Mouse (Mus musculus): ENCODE measurements around the gene Stap2. TPM values are rescaled to one million over a fixed set of nuclear protein-coding genes. Genes with fewer than 3 reads are reported as not detected.

Stap2 gene
- polyA plus RNA-seq, 1 experiment from 2014 or later: 25.4 TPM

DNA sequence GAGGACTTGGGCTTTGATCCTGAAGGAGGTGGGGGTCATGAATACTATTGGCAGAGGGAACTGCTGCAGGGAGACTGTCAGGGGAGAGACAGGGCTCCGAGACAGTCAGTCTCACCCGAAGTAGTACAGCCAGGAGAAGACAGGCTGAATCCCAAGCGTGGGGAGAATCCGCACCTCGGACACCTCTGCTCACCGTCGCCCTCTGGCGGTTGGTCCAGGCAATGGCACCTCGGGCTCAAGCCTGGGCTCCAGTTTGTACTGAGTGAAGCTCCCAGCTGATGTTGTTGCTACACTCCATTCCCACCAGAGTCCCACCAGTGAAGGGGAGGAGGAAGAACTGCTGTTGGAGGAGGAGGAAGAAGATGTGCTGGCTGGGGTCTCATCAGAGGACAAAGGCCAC, 5.3 kb upstream of the Stap2 start:
- Histone ChIP-seq H3K4me3 (ENCODE audit: low read length) (peak overlapping the region; percentile 84; the same call in 1 of the 2 replicates), H3K9ac (ENCODE audit: low read length) (peak overlapping the region; percentile 82; the same call in 1 of the 2 replicates)

DNA sequence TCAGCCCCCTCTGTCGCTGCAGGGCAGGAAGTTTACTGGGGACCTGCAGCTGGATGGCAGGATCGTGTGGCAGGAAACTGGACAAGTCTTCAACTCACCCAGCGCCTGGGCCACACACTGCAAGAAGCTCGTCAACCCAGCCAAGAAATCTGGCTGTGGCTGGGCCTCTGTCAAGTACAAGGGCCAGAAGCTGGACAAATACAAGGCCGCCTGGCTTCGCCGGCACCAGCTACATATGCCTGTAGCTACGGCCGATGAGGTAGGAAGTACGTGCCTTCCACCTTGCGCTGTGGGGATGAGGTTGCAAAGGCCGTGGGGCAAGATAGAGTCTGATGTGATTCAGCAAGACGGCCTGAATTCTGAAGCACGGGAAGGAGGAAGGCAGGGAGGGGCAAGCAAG, 4.9 kb upstream of the Stap2 start:
- WGBS: 49% methylated on average over 14 of the region's 14 CpGs
- Histone ChIP-seq H3K9ac (ENCODE audit: low read length) (peak overlapping the region; percentile 82), H3K27me3 (ENCODE audit: control insufficient read depth, insufficient read depth, low read depth, low read length) (no peaks in the 10 kb centered on the region)

More for the DNA sequence above, 5.3 kb upstream of the Stap2 start:
- H3K9me3 ChIP-seq (ENCODE audit: control insufficient read depth, low read length): peaks cover 2% of the 10 kb centered on the region; the same call in 1 of the 2 replicates
- H3K27ac ChIP-seq (ENCODE audit: low read length): no peak overlapping the region
- no peaks in the 10 kb centered on the region for H3K27me3 ChIP-seq (ENCODE audit: control insufficient read depth, insufficient read depth, low read depth, low read length)
- 15% methylated on average over 9 of the region's 9 CpGs for WGBS
- peaks cover 30% of the 10 kb centered on the region for H3K36me3 ChIP-seq (ENCODE audit: control insufficient read depth, insufficient read depth, low read length)
- peaks cover 16% of the 10 kb centered on the region for H3K4me1 ChIP-seq (replicated peaks; ENCODE audit: control insufficient read depth, insufficient read depth, low read length)
- peak overlapping the region; percentile 99 for H3K4me2 ChIP-seq (ENCODE audit: low read depth, low read length)
- ATAC-seq (ENCODE audit: low read depth): no peak

DNA sequence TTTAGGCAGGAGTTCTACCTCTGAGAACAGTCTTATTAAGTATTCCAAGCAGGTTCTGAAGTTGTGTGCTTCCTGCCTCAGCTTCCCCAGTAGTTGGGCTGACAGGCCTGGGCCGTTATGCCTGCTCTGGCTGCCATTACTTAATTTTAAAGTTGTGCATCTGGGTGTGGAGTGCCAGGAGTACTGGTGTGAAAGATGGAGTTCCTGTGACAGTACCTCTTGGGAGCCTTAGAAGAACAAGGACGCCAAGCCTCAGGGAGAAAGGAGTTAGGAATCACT, 4.5 kb upstream of the Stap2 start:
- no peak overlapping the region for H3K27ac ChIP-seq (ENCODE audit: low read length)
- peaks cover 2% of the 10 kb centered on the region; the same call in 1 of the 2 replicates for H3K9me3 ChIP-seq (ENCODE audit: control insufficient read depth, low read length)
- peaks cover 23% of the 10 kb centered on the region for H3K36me3 ChIP-seq (ENCODE audit: control insufficient read depth, insufficient read depth, low read length)
- H3K4me2 ChIP-seq (ENCODE audit: low read depth, low read length): peak overlapping the region; percentile 99
- H3K4me3 ChIP-seq (ENCODE audit: low read length): peak overlapping the region; percentile 84
- H3K4me1 ChIP-seq (replicated peaks; ENCODE audit: control insufficient read depth, insufficient read depth, low read length): peaks cover 16% of the 10 kb centered on the region
- no peak for ATAC-seq (ENCODE audit: low read depth)
- H3K27me3 ChIP-seq (ENCODE audit: control insufficient read depth, insufficient read depth, low read depth, low read length): no peaks in the 10 kb centered on the region
- 17% methylated on average over 2 of the region's 2 CpGs for WGBS
- peak overlapping the region; percentile 82 for H3K9ac ChIP-seq (ENCODE audit: low read length)

More for the DNA sequence above, 4.9 kb upstream of the Stap2 start:
- Histone ChIP-seq H3K4me3 (ENCODE audit: low read length) (peak overlapping the region; percentile 84), H3K27ac (ENCODE audit: low read length) (no peak overlapping the region), H3K36me3 (ENCODE audit: control insufficient read depth, insufficient read depth, low read length) (peaks cover 26% of the 10 kb centered on the region), H3K4me1 (replicated peaks; ENCODE audit: control insufficient read depth, insufficient read depth, low read length) (peaks cover 16% of the 10 kb centered on the region), H3K9me3 (ENCODE audit: control insufficient read depth, low read length) (peaks cover 2% of the 10 kb centered on the region; the same call in 1 of the 2 replicates), H3K4me2 (ENCODE audit: low read depth, low read length) (peak overlapping the region; percentile 99)
- no peak for ATAC-seq (ENCODE audit: low read depth)

DNA sequence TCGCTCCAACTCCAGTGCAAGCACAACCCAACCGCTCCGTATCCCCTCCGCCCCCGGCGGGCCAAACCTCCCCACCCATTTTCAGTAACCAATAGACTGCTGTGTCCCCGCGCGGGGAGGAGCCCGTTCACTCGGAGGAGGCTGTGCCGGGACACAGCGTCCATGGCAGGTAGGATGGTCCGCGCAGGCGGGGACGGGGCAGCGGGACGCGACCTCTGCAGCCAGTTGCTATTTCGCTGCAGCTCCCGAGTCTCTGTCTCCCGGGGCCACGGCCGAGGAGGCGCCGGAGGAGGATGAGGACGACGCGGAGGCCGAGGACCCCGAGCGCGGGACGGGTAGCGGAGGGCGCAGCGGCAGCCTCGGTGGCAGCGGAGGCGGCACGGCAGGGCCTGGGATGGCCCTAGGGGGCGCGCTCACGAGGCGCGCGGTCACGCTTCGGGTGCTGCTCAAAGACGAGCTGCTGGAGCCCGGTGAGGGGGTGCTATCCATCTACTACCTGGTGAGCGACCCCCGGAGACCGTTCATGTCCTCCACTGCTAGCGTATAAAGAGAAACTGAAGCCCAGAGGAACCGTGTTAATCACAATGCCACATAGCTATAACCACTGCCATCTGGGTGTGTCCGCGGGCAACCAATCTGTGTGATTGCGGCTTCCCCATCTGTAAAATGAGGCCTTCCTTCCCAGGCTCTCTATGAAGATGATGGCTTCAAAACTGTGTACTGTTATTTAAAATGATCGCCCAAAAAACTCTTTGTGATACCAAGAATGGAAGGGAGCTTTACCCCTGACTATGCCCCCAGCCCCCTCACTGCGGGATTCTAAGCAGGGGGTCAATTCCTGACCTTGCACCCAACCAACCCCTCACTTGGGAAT, 3.9 kb upstream of the Stap2 start:
- no peaks in the 10 kb centered on the region for H3K27me3 ChIP-seq (ENCODE audit: control insufficient read depth, insufficient read depth, low read depth, low read length)
- peaks cover 2% of the 10 kb centered on the region; the same call in 1 of the 2 replicates for H3K9me3 ChIP-seq (ENCODE audit: control insufficient read depth, low read length)
- peak overlapping the region; percentile 92 for H3K27ac ChIP-seq (ENCODE audit: low read length)
- peak; percentile 93 for ATAC-seq (ENCODE audit: low read depth)
- H3K36me3 ChIP-seq (ENCODE audit: control insufficient read depth, insufficient read depth, low read length): peaks cover 21% of the 10 kb centered on the region
- WGBS: under 1% methylated on average over 62 of the region's 62 CpGs
- H3K4me1 ChIP-seq (replicated peaks; ENCODE audit: control insufficient read depth, insufficient read depth, low read length): peaks cover 16% of the 10 kb centered on the region
- H3K4me3 ChIP-seq (ENCODE audit: low read length): peak overlapping the region; percentile 84
- H3K4me2 ChIP-seq (ENCODE audit: low read depth, low read length): peak overlapping the region; percentile 99
- H3K9ac ChIP-seq (ENCODE audit: low read length): peak overlapping the region; percentile 82

DNA sequence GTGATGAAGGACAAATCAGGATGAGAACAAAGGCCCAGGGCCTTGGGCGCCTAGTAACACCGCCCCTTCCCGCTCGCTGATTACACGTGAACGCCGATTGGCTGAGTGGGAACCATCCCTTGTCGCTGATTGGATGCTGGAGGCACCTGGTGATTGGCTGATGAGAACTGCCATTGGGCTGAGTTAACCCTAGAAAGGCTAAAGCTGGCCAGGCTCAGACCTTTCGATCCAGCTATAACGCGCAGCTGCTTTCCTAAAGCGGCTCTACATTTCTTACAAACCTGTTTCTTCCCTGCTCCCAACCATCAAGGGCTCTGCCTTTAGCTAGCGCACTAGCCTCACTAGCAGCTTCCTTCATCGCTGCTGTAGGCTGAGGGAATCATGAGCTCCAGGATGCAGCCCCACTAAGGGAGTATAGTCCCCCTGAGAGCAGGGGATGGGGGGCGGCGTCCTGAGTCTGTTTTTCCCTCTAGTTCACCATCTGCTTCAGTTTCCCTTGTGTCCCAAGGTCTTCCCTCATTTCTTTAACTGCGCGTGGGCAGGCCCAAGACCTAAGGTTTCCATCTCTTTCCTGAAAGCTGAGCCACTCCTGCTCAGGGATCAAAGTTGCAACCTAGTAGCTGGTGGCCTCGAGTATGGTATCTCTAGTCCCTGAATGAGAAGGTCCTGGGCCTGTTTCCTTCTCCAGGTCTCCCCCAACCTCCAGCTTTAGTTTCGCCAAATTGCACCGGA, 3.1 kb upstream of the Stap2 start:
- H3K27me3 ChIP-seq (ENCODE audit: control insufficient read depth, insufficient read depth, low read depth, low read length): no peaks in the 10 kb centered on the region
- H3K4me3 ChIP-seq (ENCODE audit: low read length): peak overlapping the region; percentile 84
- H3K4me1 ChIP-seq (replicated peaks; ENCODE audit: control insufficient read depth, insufficient read depth, low read length): peaks cover 16% of the 10 kb centered on the region
- H3K27ac ChIP-seq (ENCODE audit: low read length): peak overlapping the region; percentile 92
- peaks cover 1% of the 10 kb centered on the region; the same call in 1 of the 2 replicates for H3K9me3 ChIP-seq (ENCODE audit: control insufficient read depth, low read length)
- peaks cover 16% of the 10 kb centered on the region for H3K36me3 ChIP-seq (ENCODE audit: control insufficient read depth, insufficient read depth, low read length)
- ATAC-seq (ENCODE audit: low read depth): peak; percentile 94
- H3K4me2 ChIP-seq (ENCODE audit: low read depth, low read length): peak overlapping the region; percentile 99
- under 1% methylated on average over 21 of the region's 21 CpGs for WGBS
- H3K9ac ChIP-seq (ENCODE audit: low read length): peak overlapping the region; percentile 82

DNA sequence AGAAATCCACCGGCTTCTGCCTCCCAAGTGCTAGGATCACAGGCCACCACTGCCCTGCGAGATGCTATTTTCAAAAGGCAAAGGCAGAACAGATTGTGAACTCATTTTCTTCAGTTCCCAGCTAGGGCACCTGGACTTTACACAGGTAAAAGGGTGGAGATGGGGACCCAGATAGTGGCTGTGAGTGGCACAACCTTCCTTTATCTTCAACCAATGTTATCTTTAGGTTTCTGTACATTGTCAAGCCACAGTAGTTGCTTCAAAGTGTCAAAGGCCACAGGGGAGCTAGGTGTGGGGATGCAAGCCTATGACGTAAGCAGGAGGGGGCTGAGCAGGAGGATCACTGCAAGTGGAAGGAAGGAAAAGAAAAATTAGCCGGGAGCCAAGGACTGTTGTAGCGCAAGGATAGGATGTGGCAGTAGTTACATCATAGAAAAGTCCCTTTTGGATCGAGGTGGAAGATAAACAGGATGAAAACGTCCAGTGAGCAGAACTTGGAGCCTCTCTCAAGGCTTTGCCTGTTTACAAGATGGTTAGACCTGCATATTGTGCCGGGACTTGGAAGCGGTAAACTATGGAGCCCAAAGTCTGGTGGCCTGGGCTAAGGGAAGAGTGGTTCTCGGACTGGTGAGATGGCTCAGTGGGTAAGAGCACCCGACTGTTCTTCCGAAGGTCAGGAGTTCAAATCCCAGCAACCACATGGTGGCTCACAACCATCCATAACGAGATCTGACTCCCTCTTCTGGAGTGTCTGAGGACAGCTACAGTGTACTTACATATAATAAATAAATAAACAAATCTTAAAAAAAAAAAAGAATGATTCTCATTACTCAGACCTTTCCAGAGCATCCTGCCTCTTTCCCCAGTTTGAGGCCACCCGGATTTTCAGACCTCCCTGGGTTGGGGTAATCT, 2.3 kb upstream of the Stap2 start:
- Histone ChIP-seq H3K9ac (ENCODE audit: low read length) (peak overlapping the region; percentile 55), H3K27ac (ENCODE audit: low read length) (peak overlapping the region; percentile 79), H3K4me2 (ENCODE audit: low read depth, low read length) (peak overlapping the region; percentile 99), H3K4me1 (replicated peaks; ENCODE audit: control insufficient read depth, insufficient read depth, low read length) (peaks cover 16% of the 10 kb centered on the region), H3K36me3 (ENCODE audit: control insufficient read depth, insufficient read depth, low read length) (peaks cover 10% of the 10 kb centered on the region; the same call in 1 of the 2 replicates), H3K27me3 (ENCODE audit: control insufficient read depth, insufficient read depth, low read depth, low read length) (no peaks in the 10 kb centered on the region), H3K9me3 (ENCODE audit: control insufficient read depth, low read length) (no peaks in the 10 kb centered on the region), H3K4me3 (ENCODE audit: low read length) (peak overlapping the region; percentile 84)
- ATAC-seq (ENCODE audit: low read depth): no peak; the same call in 1 of the 2 replicates
- WGBS: 18% methylated on average over 13 of the region's 14 CpGs

DNA sequence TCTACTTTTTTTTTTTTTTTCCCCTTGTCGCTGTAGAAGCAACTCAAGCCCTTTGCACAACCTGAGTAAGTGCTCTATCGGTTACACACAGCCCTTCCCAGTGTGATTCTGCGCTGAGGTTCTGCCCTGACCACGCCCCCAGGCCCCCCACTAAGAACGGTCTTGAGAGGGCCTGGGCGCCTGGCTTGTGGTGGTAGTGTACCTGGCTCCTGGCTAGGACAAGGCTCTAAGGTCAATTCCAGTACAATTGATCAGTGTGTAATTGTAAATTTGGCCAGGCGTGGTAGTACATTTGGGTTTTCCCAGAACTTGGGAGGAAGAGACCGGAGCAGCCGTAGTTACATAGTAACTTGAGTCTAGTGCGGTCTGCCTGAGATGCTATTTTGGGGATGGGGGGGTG, 1.6 kb upstream of the Stap2 start:
- H3K4me1 ChIP-seq (replicated peaks; ENCODE audit: control insufficient read depth, insufficient read depth, low read length): peaks cover 16% of the 10 kb centered on the region
- no peak for ATAC-seq (ENCODE audit: low read depth)
- H3K4me2 ChIP-seq (ENCODE audit: low read depth, low read length): peak overlapping the region; percentile 99; the same call in 1 of the 2 replicates
- H3K9me3 ChIP-seq (ENCODE audit: control insufficient read depth, low read length): no peaks in the 10 kb centered on the region
- WGBS: 45% methylated on average over 10 of the region's 10 CpGs
- peaks cover 7% of the 10 kb centered on the region; the same call in 1 of the 2 replicates for H3K36me3 ChIP-seq (ENCODE audit: control insufficient read depth, insufficient read depth, low read length)
- no peak overlapping the region; the same call in 1 of the 2 replicates for H3K9ac ChIP-seq (ENCODE audit: low read length)
- H3K4me3 ChIP-seq (ENCODE audit: low read length): no peak overlapping the region
- peak overlapping the region; percentile 79; the same call in 1 of the 2 replicates for H3K27ac ChIP-seq (ENCODE audit: low read length)
- H3K27me3 ChIP-seq (ENCODE audit: control insufficient read depth, insufficient read depth, low read depth, low read length): no peaks in the 10 kb centered on the region

DNA sequence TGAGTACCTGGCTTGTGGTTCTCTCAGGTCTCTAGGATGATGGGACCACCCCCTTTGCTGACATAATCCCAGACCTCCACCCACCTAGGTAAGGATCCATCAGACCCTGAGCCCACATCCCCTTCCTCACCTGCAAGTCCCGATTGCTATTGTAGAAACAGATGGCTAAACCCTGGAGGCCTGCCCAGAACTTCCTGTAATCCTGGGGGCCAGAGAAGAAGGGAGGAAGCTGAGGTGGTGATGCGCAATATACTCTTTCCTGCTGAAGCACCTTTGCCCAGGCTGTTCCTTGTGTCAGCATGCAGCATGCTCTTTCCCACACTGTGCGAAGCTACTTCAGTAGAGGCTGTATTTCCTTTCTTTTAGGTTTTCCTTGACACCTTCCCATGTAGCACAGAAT, 2.4 kb downstream of the Stap2 start:
- H3K4me1 ChIP-seq (replicated peaks; ENCODE audit: control insufficient read depth, insufficient read depth, low read length): peaks cover 6% of the 10 kb centered on the region
- ATAC-seq (ENCODE audit: low read depth): no peak
- H3K4me2 ChIP-seq (ENCODE audit: low read depth, low read length): no peak overlapping the region
- 71% methylated on average over 3 of the region's 3 CpGs for WGBS
- H3K4me3 ChIP-seq (ENCODE audit: low read length): no peak overlapping the region
- H3K36me3 ChIP-seq (ENCODE audit: control insufficient read depth, insufficient read depth, low read length): no peaks in the 10 kb centered on the region
- no peak overlapping the region for H3K9ac ChIP-seq (ENCODE audit: low read length)
- no peak overlapping the region for H3K27ac ChIP-seq (ENCODE audit: low read length)
- no peaks in the 10 kb centered on the region for H3K9me3 ChIP-seq (ENCODE audit: control insufficient read depth, low read length)
- H3K27me3 ChIP-seq (ENCODE audit: control insufficient read depth, insufficient read depth, low read depth, low read length): peaks cover 6% of the 10 kb centered on the region; the same call in 1 of the 2 replicates

Data from lung, embryonic 16.5 days (tissue).